Mouse (Mus musculus): ENCODE measurements around the gene Alkal2. TPM values are rescaled to one million over a fixed set of nuclear protein-coding genes. Genes with fewer than 3 reads are reported as not detected.

Gene Alkal2
- polyA plus RNA-seq, 1 experiment = 0.41 TPM

GRCm38 (mm10) chr12:30891438-30891837 lies 7.3 kb downstream of the Alkal2 start:
- H3K27ac ChIP-seq (ENCODE audit: insufficient read depth, low read depth, low read length) = no peak overlapping the region
- no peak for TF ChIP-seq CTCF (conservative IDR thresholded peaks at IDR 0.05; ENCODE audit: insufficient read depth, insufficient read length, low read depth, low read length)
- TF ChIP-seq POLR2A (IDR thresholded peaks at IDR 0.05; ENCODE audit: low read depth, low read length) = no peak
- no peaks in the 10 kb centered on the region for H3K36me3 ChIP-seq (ENCODE audit: control insufficient read depth, insufficient read depth, low read length)
- WGBS = 85% methylated on average over 7 of the region's 7 CpGs
- no peak for DNase-seq
- H3K4me1 ChIP-seq (ENCODE audit: control insufficient read depth, insufficient read depth, low read length) = no peaks in the 10 kb centered on the region
- no peaks in the 10 kb centered on the region for H3K27me3 ChIP-seq (replicated peaks; ENCODE audit: control insufficient read depth, insufficient read depth, low read length)
- H3K4me3 ChIP-seq (ENCODE audit: insufficient read depth, low read depth, low read length) = no peak overlapping the region

GRCm38 (mm10) chr12:30897039-30897438 lies 12.9 kb downstream of the Alkal2 start:
- no peak for DNase-seq
- TF ChIP-seq CTCF (conservative IDR thresholded peaks at IDR 0.05; ENCODE audit: insufficient read depth, insufficient read length, low read depth, low read length) (no peak), POLR2A (IDR thresholded peaks at IDR 0.05; ENCODE audit: low read depth, low read length) (no peak)
- Histone ChIP-seq H3K27me3 (replicated peaks; ENCODE audit: control insufficient read depth, insufficient read depth, low read length) (no peaks in the 10 kb centered on the region), H3K4me1 (ENCODE audit: control insufficient read depth, insufficient read depth, low read length) (no peaks in the 10 kb centered on the region), H3K4me3 (ENCODE audit: insufficient read depth, low read depth, low read length) (no peak overlapping the region), H3K36me3 (ENCODE audit: control insufficient read depth, insufficient read depth, low read length) (no peaks in the 10 kb centered on the region; the same call in 1 of the 2 replicates), H3K27ac (ENCODE audit: insufficient read depth, low read depth, low read length) (no peak overlapping the region)
- WGBS = 95% methylated on average over 4 of the region's 4 CpGs

GRCm38 (mm10) chr12:30908658-30909057 lies 24.5 kb downstream of the Alkal2 start:
- H3K4me1 ChIP-seq (ENCODE audit: control insufficient read depth, insufficient read depth, low read length) = peaks cover 9% of the 10 kb centered on the region; the same call in 1 of the 2 replicates
- H3K27ac ChIP-seq (ENCODE audit: insufficient read depth, low read depth, low read length) = no peak overlapping the region
- TF ChIP-seq CTCF (conservative IDR thresholded peaks at IDR 0.05; ENCODE audit: insufficient read depth, insufficient read length, low read depth, low read length) (no peak), POLR2A (IDR thresholded peaks at IDR 0.05; ENCODE audit: low read depth, low read length) (no peak)
- peaks cover 3% of the 10 kb centered on the region; the same call in 1 of the 2 replicates for H3K36me3 ChIP-seq (ENCODE audit: control insufficient read depth, insufficient read depth, low read length)
- 79% methylated on average over 1 of the region's 1 CpGs for WGBS
- no peak overlapping the region for H3K4me3 ChIP-seq (ENCODE audit: insufficient read depth, low read depth, low read length)
- DNase-seq = no peak
- no peaks in the 10 kb centered on the region for H3K27me3 ChIP-seq (replicated peaks; ENCODE audit: control insufficient read depth, insufficient read depth, low read length)

GRCm38 (mm10) chr12:30909881-30910280 lies 25.8 kb downstream of the Alkal2 start:
- Histone ChIP-seq H3K36me3 (ENCODE audit: control insufficient read depth, insufficient read depth, low read length) (no peaks in the 10 kb centered on the region), H3K27me3 (replicated peaks; ENCODE audit: control insufficient read depth, insufficient read depth, low read length) (no peaks in the 10 kb centered on the region), H3K4me3 (ENCODE audit: insufficient read depth, low read depth, low read length) (no peak overlapping the region), H3K27ac (ENCODE audit: insufficient read depth, low read depth, low read length) (no peak overlapping the region), H3K4me1 (ENCODE audit: control insufficient read depth, insufficient read depth, low read length) (peaks cover 10% of the 10 kb centered on the region; the same call in 1 of the 2 replicates)
- TF ChIP-seq POLR2A (IDR thresholded peaks at IDR 0.05; ENCODE audit: low read depth, low read length) (no peak), CTCF (conservative IDR thresholded peaks at IDR 0.05; ENCODE audit: insufficient read depth, insufficient read length, low read depth, low read length) (no peak)
- DNase-seq = peak; percentile 17
- 73% methylated on average over 2 of the region's 2 CpGs for WGBS

- DNase-seq = no peak
- Histone ChIP-seq H3K27ac (ENCODE audit: insufficient read depth, low read depth, low read length) (peak overlapping the region; percentile 40; the same call in 1 of the 2 replicates), H3K4me1 (ENCODE audit: control insufficient read depth, insufficient read depth, low read length) (peaks cover 10% of the 10 kb centered on the region; the same call in 1 of the 2 replicates), H3K36me3 (ENCODE audit: control insufficient read depth, insufficient read depth, low read length) (no peaks in the 10 kb centered on the region), H3K4me3 (ENCODE audit: insufficient read depth, low read depth, low read length) (peak overlapping the region; percentile 94), H3K27me3 (replicated peaks; ENCODE audit: control insufficient read depth, insufficient read depth, low read length) (no peaks in the 10 kb centered on the region)
- 6% methylated on average over 8 of the region's 8 CpGs for WGBS
- TF ChIP-seq POLR2A (IDR thresholded peaks at IDR 0.05; ENCODE audit: low read depth, low read length) (no peak), CTCF (conservative IDR thresholded peaks at IDR 0.05; ENCODE audit: insufficient read depth, insufficient read length, low read depth, low read length) (no peak)
Measured at GRCm38 (mm10) chr12:30910860-30911259, 26.7 kb downstream of the Alkal2 start.

GRCm38 (mm10) chr12:30911261-30912047 lies 27.3 kb downstream of the Alkal2 start, which contains the start of the genes Acp1 and Sh3yl1:
Gene Acp1 (minus strand): TSS chr12:30911589.
Gene Sh3yl1 (plus strand): TSS chr12:30911668.
- H3K36me3 ChIP-seq (ENCODE audit: control insufficient read depth, insufficient read depth, low read length) = no peaks in the 10 kb centered on the region
- H3K4me1 ChIP-seq (ENCODE audit: control insufficient read depth, insufficient read depth, low read length) = peaks cover 10% of the 10 kb centered on the region; the same call in 1 of the 2 replicates
- no peaks in the 10 kb centered on the region for H3K27me3 ChIP-seq (replicated peaks; ENCODE audit: control insufficient read depth, insufficient read depth, low read length)
- DNase-seq = peak; percentile 97
- WGBS = under 1% methylated on average over 52 of the region's 52 CpGs
- H3K27ac ChIP-seq (ENCODE audit: insufficient read depth, low read depth, low read length) = peak within 1 kb of the TSS; percentile 95
- peak within 1 kb of the TSS; percentile 94 for H3K4me3 ChIP-seq (ENCODE audit: insufficient read depth, low read depth, low read length)
- TF ChIP-seq POLR2A (IDR thresholded peaks at IDR 0.05; ENCODE audit: low read depth, low read length) (peak; percentile 51), CTCF (conservative IDR thresholded peaks at IDR 0.05; ENCODE audit: insufficient read depth, insufficient read length, low read depth, low read length) (no peak)

GRCm38 (mm10) chr12:30912048-30912381 lies 27.9 kb downstream of the Alkal2 start:
- Histone ChIP-seq H3K4me3 (ENCODE audit: insufficient read depth, low read depth, low read length) (peak overlapping the region; percentile 94), H3K36me3 (ENCODE audit: control insufficient read depth, insufficient read depth, low read length) (no peaks in the 10 kb centered on the region), H3K27ac (ENCODE audit: insufficient read depth, low read depth, low read length) (peak overlapping the region; percentile 95), H3K4me1 (ENCODE audit: control insufficient read depth, insufficient read depth, low read length) (peaks cover 10% of the 10 kb centered on the region; the same call in 1 of the 2 replicates), H3K27me3 (replicated peaks; ENCODE audit: control insufficient read depth, insufficient read depth, low read length) (no peaks in the 10 kb centered on the region)
- WGBS = under 1% methylated on average over 19 of the region's 19 CpGs
- DNase-seq = peak; percentile 86
- TF ChIP-seq POLR2A (IDR thresholded peaks at IDR 0.05; ENCODE audit: low read depth, low read length) = peak; percentile 41
- no peak for TF ChIP-seq CTCF (conservative IDR thresholded peaks at IDR 0.05; ENCODE audit: insufficient read depth, insufficient read length, low read depth, low read length)

Measured in kidney, adult 2 months (tissue).